Mouse (Mus musculus) G1E (cell line): ENCODE measurements around the gene Dqx1. TPM values are rescaled to one million over a fixed set of nuclear protein-coding genes. Genes with fewer than 3 reads are reported as not detected.
A peak's percentile ranks its signal among the peaks of the same experiment; 100 is the strongest.

Source experiments
- ATAC-seq: 2 replicates; pipeline ENCODE4 v1.8.0; 2016; ENCODE audit warnings: mild to moderate bottlenecking; ENCODE audit not compliant: insufficient number of reproducible peaks, poor library complexity, low FRiP score, severe bottlenecking; ENCODE audit errors: extremely low read depth
- DNase-seq: peaks from one replicate; pipeline ENCODE4 v3.0.0; 2012; ENCODE audit warnings: low spot score
- H3K27me3 ChIP-seq: 2 replicates; pipeline ENCODE4 v1.6.1; 2012; ENCODE audit warnings: mild to moderate bottlenecking, low read length, inconsistent platforms; ENCODE audit not compliant: insufficient read depth
- H3K36me3 ChIP-seq: replicated peaks from 2 replicates; pipeline ENCODE3; 2012; ENCODE audit warnings: mild to moderate bottlenecking, inconsistent platforms
- H3K4me1 ChIP-seq: 2 replicates; pipeline ENCODE4 v1.6.1; 2012; ENCODE audit warnings: low read depth, low read length, inconsistent platforms, mixed read lengths; ENCODE audit not compliant: insufficient read depth
- H3K4me3 ChIP-seq: 2 replicates; pipeline ENCODE4 v1.5.1; 2012; ENCODE audit warnings: low read depth, mild to moderate bottlenecking, inconsistent platforms, low read length, moderate library complexity, mixed read lengths
- H3K9me3 ChIP-seq: replicated peaks from 2 replicates; pipeline ENCODE4 v1.6.1; 2012; ENCODE audit warnings: inconsistent platforms
- CTCF ChIP-seq: IDR thresholded peaks from 2 replicates; pipeline ENCODE4 v1.5.1; 2012; ENCODE audit warnings: low read depth, low read length, inconsistent platforms, mixed read lengths
- GATA1 ChIP-seq: IDR thresholded peaks from 2 replicates; pipeline ENCODE4 v1.6.1; 2012; ENCODE audit warnings: borderline replicate concordance, low read length, inconsistent platforms, mixed read lengths
- GATA2 ChIP-seq: IDR thresholded peaks from 2 replicates; pipeline ENCODE4 v1.6.1; 2012; ENCODE audit warnings: low read depth, low read length, inconsistent platforms, borderline replicate concordance
- POLR2AphosphoS5 ChIP-seq: IDR thresholded peaks from 2 replicates; pipeline ENCODE4 v1.6.1; 2012; ENCODE audit warnings: low read depth, low read length, inconsistent platforms; ENCODE audit not compliant: insufficient replicate concordance
- TAL1 ChIP-seq: conservative IDR thresholded peaks from 2 replicates; pipeline ENCODE4 v1.6.1; 2012; ENCODE audit warnings: low read depth, low read length, inconsistent platforms, mixed read lengths
- polyA plus RNA-seq: library from polyadenylated mRNA; stranded (reverse); fragments of >175 nt; gene quantifications from 2 replicates; pipeline ENCODE4 v1.2.3, GENCODE M21; 2012
- total RNA-seq, 2 experiments: library from RNA; stranded (forward) in 1 of 2; stranded (reverse) in 1 of 2; fragments of 200-1000 nt in 1 of 2; fragments of >200 nt in 1 of 2; fragmentation: Nextera tagmentation in 1 of 2; gene quantifications; 2 replicates each; pipeline ENCODE4 v1.2.3; 2014 to 2017

The Dqx1 gene
- total and polyA plus RNA-seq, 3 experiments, result 2.3 to 28.7 (median 2.5) TPM

GRCm38 (mm10) chr6:83098411-83098810 is 40.8 kb downstream of the Dqx1 start:
- no peak for ATAC-seq
- Histone ChIP-seq H3K27me3 (peaks cover 10% of the 10 kb centered on the region; the same call in 1 of the 2 replicates), H3K4me3 (no peak overlapping the region), H3K36me3 (peaks cover 12% of the 10 kb centered on the region), H3K9me3 (peaks cover 5% of the 10 kb centered on the region), H3K4me1 (peaks cover 27% of the 10 kb centered on the region)
- TF ChIP-seq CTCF (no peak), POLR2AphosphoS5 (no peak), TAL1 (no peak), GATA2 (no peak), GATA1 (no peak)
- DNase-seq, result no peak

DNA sequence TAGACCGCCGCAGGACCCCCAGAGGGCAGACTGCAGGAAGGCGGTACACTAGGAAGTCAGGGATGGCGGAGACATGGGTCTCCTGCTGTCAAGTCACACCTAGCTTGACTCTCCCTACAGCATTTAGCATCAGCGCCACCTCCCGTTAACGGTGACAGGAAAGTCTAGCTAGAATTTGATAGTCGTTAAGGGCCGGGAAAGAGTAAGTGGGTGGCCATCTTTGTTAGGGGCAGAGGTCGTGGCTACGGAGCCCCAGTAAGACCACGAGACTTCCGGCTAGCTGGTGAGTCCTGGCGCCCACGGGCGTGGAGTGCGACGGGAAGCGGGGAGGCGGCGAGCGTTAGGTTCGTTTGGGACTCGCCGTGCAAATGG is 43.7 kb downstream of the Dqx1 start, which contains the start of the genes Ccdc142 and Gm42688:
Ccdc142 (plus strand) TSS at position 286 of the 372 bp plus-strand sequence.
Gm42688 (plus strand) TSS at position 302 of the 372 bp plus-strand sequence.
- peaks cover 36% of the 10 kb centered on the region for H3K36me3 ChIP-seq
- peak; percentile 90 for ATAC-seq
- peak; percentile 74 for DNase-seq

GRCm38 (mm10) chr6:83101688-83102556 is 44.3 kb downstream of the Dqx1 start:
- ATAC-seq, result peak; percentile 37; the same call in 1 of the 2 replicates
- peak; percentile 71 for DNase-seq
- peaks cover 34% of the 10 kb centered on the region for H3K4me1 ChIP-seq
- H3K9me3 ChIP-seq, result no peaks in the 10 kb centered on the region
- peak overlapping the region; percentile 99 for H3K4me3 ChIP-seq
- H3K36me3 ChIP-seq, result peaks cover 41% of the 10 kb centered on the region
- no peaks in the 10 kb centered on the region for H3K27me3 ChIP-seq
- TF ChIP-seq GATA2, result no peak
- TF ChIP-seq GATA1, result no peak
- no peak for TF ChIP-seq TAL1
- no peak; the same call in 1 of the 2 replicates for TF ChIP-seq CTCF
- TF ChIP-seq POLR2AphosphoS5, result no peak

More for the DNA sequence above, 43.7 kb downstream of the Dqx1 start, which contains the start of the genes Ccdc142 and Gm42688:
- peaks cover 33% of the 10 kb centered on the region for H3K4me1 ChIP-seq
- H3K4me3 ChIP-seq, result peak within 1 kb of the TSS; percentile 99
- TF ChIP-seq CTCF (no peak), GATA1 (no peak), TAL1 (no peak), GATA2 (no peak), POLR2AphosphoS5 (no peak)
- H3K27me3 ChIP-seq, result no peaks in the 10 kb centered on the region
- no peaks in the 10 kb centered on the region for H3K9me3 ChIP-seq

DNA sequence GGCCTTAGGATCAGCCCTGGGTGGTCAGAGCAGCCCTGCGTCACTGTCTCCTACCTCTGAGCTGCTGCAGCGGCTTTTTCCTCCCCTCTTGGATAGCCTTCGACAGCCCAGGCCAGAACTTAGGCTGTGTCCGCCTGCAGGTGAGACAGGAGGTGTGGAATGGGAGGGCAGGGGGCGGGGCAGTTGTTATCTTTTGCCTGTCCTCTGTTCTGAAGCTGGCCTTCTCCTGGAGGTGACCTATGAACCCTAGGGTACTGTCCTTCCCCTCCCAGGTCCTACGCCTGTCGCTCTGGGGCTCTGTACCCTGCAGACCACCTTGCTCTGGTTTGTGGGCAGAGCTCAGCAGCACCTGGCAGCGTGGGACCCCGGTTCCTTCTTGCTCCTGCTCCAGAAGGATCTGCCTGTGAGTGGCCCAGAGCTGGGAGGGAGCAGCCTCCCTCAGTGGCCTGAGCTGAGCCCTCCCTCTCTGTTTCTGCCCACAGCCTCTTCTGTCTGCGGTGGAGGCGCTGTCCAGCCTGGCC is 45.5 kb downstream of the Dqx1 start:
- peaks cover 47% of the 10 kb centered on the region for H3K4me1 ChIP-seq
- no peak for ATAC-seq
- H3K4me3 ChIP-seq, result peak overlapping the region; percentile 99; the same call in 1 of the 2 replicates

GRCm38 (mm10) chr6:83104158-83104557 is 46.5 kb downstream of the Dqx1 start:
- H3K4me3 ChIP-seq, result no peak overlapping the region
- ATAC-seq, result no peak
- no peaks in the 10 kb centered on the region for H3K27me3 ChIP-seq
- no peak for DNase-seq
- no peaks in the 10 kb centered on the region for H3K9me3 ChIP-seq
- no peak for TF ChIP-seq POLR2AphosphoS5
- no peak for TF ChIP-seq CTCF
- no peak for TF ChIP-seq GATA2
- TF ChIP-seq TAL1, result no peak
- no peak for TF ChIP-seq GATA1
- peaks cover 53% of the 10 kb centered on the region for H3K4me1 ChIP-seq
- H3K36me3 ChIP-seq, result peaks cover 60% of the 10 kb centered on the region

More for the DNA sequence above, 45.5 kb downstream of the Dqx1 start:
- H3K9me3 ChIP-seq, result no peaks in the 10 kb centered on the region
- DNase-seq, result no peak
- no peaks in the 10 kb centered on the region for H3K27me3 ChIP-seq
- peaks cover 54% of the 10 kb centered on the region for H3K36me3 ChIP-seq
- TF ChIP-seq CTCF, result no peak
- no peak for TF ChIP-seq POLR2AphosphoS5
- no peak for TF ChIP-seq GATA2
- TF ChIP-seq GATA1, result no peak
- TF ChIP-seq TAL1, result no peak
